Mouse (Mus musculus) embryonic stem cell, embryonic (primary cell): ENCODE data around the gene Lpar2.

Experiments
- CTCF ChIA-PET, 4 experiments: fragments of 300-600 bp in 2 of 4; fragments of 350-600 bp in 2 of 4; sonication (Branson Sonifier 250); formaldehyde crosslinking; loops; one replicate each; lab custom pipeline; 2022; ENCODE audit warnings: inconsistent platforms in 2 of 4; lab: Charles Lee
- POLR2A ChIA-PET, 4 experiments: fragments of 300-600 bp in 2 of 4; fragments of 350-600 bp in 2 of 4; sonication (Branson Sonifier 250); formaldehyde crosslinking; loops; one replicate each; lab custom pipeline; 2022; ENCODE audit warnings: antibody characterized with exemption in 4 of 4, inconsistent platforms in 1 of 4; lab: Charles Lee

Lpar2 gene

DNA sequence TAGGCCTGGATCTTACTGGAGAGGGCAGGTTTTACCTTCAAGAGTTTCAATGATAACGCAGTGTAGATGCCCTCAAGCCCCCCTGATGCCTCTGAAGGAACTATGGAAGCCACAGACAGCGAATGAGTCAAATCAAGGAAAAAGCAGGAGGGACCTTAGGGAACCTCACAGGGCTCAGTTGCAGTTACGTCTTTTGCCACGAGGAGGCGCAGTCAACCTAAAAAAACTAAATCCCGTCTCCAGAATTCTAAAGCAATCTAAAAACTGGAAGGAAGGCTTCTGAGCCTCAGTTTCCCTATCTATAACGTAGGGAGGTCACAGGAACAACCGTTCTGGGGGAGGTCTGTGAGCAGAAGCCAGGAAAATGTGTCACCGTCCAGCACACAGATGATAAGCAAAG is 51.9 kb downstream of the Lpar2 start:
- CTCF ChIA-PET, result interaction anchor here in 2 of 4 experiments (1.6 to 1.7 kb wide), 2 partner anchors 16 to 127 kb away, joined by 5 to 8 read pairs; no protein-coding TSS in a partner anchor
- POLR2A ChIA-PET, result interaction anchor here in 1 of 4 experiments (3.3 kb wide), 1 partner anchor 20 kb away, joined by 10 read pairs; no protein-coding TSS in a partner anchor

DNA sequence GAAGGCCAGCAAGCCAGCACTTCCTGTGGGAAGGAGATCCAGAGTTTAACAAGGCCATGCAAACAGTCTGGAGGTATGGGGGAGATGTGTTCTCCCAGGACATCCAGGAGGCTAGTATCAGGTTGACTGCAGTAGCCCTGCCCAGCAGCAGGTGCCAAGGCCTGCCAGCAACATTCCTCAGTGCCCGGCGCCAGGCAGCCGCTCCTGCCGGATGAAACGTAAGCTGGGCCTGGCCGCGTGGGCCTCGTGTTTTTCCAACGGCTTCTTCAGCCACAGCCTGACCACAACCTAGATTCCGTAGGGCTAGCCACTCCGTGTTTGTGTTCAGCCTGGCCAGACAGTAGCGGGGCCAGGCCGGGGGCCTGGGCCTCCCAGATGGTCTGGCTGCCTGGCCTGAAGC is 52.4 kb downstream of the Lpar2 start:
- CTCF ChIA-PET, result interaction anchor here in 3 of 4 experiments (1.1 to 3.1 kb wide), 8 partner anchors 13 to 546 kb away, joined by 3 to 9 read pairs (median 7); no protein-coding TSS in a partner anchor
- POLR2A ChIA-PET, result interaction anchor here in 3 of 4 experiments (0.8 to 3.3 kb wide), 7 partner anchors 13 to 214 kb away, joined by 3 to 10 read pairs (median 4); partner anchors contain the start of gene Cilp2 (in 1 of the 3)

DNA sequence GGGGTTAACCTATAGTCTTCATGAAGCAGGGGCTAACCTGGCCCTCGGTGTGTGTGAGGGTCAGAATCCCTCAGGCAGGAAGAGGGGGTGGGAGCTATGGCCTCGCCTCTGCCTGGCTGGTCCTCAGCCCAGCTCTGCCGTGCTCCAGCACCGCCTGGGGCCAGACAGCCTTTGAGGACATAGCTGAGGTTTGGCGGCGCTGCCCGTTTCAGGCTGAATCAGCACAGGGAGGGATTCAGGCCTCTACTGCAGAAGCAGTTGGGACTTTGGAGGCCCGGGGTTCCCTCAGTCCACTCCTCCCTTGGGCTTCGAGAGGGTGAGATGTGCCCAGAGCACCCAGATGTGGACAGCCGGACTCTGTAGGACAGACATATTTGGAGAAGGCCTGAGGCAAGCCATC is 53.9 kb downstream of the Lpar2 start:
- POLR2A ChIA-PET, result interaction anchor here in 2 of 4 experiments (1.0 to 3.3 kb wide), 14 partner anchors 8 to 337 kb away, joined by 3 to 10 read pairs (median 3); partner anchors contain the start of genes Cilp2 (in 2 of the 2), Ndufa13 (in 1 of the 2), Tssk6 (in 1 of the 2) and Yjefn3 (in 1 of the 2)
- CTCF ChIA-PET, result interaction anchor here in 3 of 4 experiments (1.1 to 3.1 kb wide), 11 partner anchors 8 to 547 kb away, joined by 3 to 9 read pairs (median 4); partner anchors contain the start of gene Zfp868 (in 1 of the 3)

DNA sequence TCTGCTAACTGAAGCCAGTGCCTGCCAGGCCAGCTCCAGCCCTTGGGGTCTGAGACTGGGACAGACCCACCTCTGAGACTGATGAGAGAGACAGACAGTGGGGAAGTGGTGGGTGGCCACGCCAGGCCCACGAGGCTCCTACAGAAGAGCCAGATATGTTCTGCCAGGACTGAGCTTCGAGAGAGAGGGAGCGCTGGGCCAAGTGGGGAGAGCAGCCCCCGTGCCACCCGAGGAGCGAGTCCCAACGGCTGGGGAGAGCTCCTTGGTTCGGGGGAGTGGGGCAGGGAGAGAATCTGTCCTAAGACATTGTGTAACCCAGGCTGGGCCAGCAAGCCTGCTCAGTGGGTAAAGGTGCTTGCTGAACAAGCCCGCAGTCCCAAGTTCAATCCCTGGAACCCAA is 54.7 kb downstream of the Lpar2 start:
- ChIA-PET CTCF (interaction anchor here in 3 of 4 experiments (0.7 to 3.1 kb wide), 7 partner anchors 7 to 252 kb away, joined by 3 to 9 read pairs (median 4); partner anchors contain the start of gene Zfp868 (in 1 of the 3)), POLR2A (interaction anchor here in 2 of 4 experiments (0.7 to 3.3 kb wide), 5 partner anchors 9 to 28 kb away, joined by 3 to 10 read pairs (median 4); no protein-coding TSS in a partner anchor)

DNA sequence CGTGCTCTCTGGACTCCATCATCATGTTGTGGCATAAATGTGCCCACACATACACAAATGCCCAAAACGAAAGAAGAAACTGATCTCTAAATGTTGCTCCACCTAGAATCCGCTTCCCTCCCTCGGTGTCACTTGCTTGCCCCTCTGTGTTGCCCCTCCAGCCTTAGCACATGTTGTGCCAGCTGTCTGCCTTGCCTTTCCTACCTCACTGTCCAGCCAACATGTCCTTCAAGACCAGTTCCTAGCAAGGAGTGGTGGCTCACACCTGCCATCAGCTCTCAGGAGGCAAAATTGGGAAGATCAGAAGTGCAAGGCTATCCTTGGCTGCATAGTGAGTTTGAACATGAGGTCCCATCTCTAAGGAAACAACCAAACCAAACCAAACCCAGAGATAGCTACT is 55.2 kb downstream of the Lpar2 start:
- POLR2A ChIA-PET, result interaction anchor here in 2 of 4 experiments (0.7 to 3.3 kb wide), 5 partner anchors 8 to 29 kb away, joined by 3 to 10 read pairs (median 4); no protein-coding TSS in a partner anchor
- CTCF ChIA-PET, result interaction anchor here in 3 of 4 experiments (0.7 to 3.1 kb wide), 4 partner anchors 13 to 160 kb away, joined by 3 to 9 read pairs (median 4); no protein-coding TSS in a partner anchor

DNA sequence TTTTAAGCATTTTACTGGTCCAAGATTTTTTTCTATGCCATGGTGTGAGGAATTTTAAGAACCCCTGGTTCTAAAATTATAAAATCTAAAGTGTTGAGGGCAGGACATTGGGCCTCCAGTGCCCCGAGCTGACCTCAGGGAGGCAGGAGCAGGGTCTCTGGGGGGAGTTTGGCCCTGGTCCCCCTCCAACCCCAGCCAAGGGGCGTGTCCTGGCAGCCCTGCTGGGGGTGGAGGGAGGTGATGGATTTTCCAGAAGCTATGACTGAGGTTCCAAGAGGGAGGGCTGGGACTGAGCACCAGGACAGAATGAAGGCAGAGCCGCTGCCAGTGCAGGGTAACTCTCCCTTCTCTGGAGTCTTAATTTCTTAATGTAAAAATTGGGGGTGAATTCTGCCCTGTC is 55.8 kb downstream of the Lpar2 start:
- POLR2A ChIA-PET, result interaction anchor here in 2 of 4 experiments (0.6 to 1.2 kb wide), 3 partner anchors 9 to 29 kb away, joined by 3 to 4 read pairs (median 3); partner anchors contain the start of gene Cilp2 (in 1 of the 2)
- CTCF ChIA-PET, result interaction anchor here in 1 of 4 experiments (1.0 to 2.0 kb wide), 2 partner anchors 16 to 124 kb away, joined by 3 to 5 read pairs; no protein-coding TSS in a partner anchor

DNA sequence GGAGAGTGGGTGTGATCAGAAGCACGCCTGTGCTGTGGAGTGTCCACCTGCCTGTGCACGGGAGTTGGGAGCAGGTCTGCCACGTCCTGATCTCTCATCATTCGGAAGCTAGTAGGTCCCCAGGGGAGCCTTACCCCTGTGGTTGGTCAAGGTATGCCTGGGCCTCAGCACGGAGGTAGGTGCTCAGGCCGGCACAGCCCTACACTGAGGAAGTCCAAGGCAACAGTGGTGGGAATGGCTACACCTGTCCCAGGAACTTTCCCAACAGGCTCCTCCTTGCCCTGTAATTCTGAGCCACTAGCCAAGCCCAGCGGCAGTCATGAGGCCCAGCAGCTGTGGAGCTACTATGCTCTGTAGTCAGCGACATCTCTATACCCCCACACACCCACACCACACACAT is 57.4 kb downstream of the Lpar2 start:
- ChIA-PET POLR2A (interaction anchor here in 3 of 4 experiments (0.6 to 1.5 kb wide), 7 partner anchors 9 to 59 kb away, joined by 3 to 9 read pairs (median 3); no protein-coding TSS in a partner anchor), CTCF (interaction anchor here in 1 of 4 experiments (0.7 to 1.1 kb wide), 3 partner anchors 8 to 29 kb away, joined by 3 to 4 read pairs (median 3); partner anchors contain the start of gene Cilp2)
